Mouse (Mus musculus) mesoderm, embryonic 11.5 days (tissue): ENCODE measurements at regions not wholly inside any gene's neighbourhood (a gene's known extent, or its start where the extent isn't known, plus 50 kb on each side); places are given as distances from the start of the nearest gene placed in this dataset.

Source experiments
- DNase-seq: peaks from one replicate; pipeline ENCODE4 v3.0.0-alpha.2; 2012; ENCODE audit warnings: low read depth, low spot score

DNA sequence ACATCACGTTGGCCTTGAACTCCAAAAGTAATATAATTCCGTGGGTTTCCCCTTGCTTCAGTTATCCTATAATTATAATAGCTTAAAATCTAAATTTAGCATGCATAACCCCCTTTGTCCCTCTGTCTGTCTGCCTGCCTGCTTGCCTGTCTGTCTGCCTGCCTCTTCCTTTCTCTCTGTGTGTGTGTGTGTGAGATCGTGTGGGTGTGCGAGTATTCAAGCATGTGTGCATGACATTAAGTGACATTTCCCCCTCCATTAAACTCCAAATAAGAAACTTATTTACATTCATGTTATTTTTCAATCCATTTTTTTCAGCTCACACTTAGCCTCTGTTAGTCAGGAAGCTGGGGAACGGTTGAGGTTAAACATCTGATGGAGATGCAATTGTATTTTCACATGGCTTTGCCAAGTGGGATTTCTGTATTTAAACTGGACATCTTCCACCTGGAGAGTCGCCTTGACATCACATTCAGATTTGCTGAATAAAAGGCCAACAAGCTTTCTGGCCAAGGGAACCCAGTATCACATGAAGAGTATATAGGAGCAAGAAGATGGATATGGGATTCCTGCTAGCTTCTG lies 130.8 kb upstream of the Map3k1 start:
- no peak for DNase-seq

DNA sequence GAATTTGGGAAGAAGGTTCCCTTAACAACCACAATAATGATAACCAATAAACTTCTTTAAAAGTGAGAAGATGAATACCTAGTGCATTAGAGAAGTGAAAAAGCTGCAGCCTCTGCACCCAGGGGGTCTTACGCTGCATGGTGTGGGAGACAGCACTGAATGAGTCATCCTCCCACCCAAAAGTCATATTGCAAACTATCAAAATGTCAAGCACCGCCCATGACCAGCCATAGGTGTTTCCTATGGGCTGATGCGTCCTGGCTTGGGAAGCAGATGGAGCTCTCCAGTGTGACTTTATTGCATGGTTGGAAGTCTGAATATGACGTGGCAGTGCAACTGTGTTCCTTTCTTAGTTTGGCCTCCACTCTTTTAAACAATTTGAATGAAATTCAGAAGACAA lies 131.5 kb upstream of the Map3k1 start:
- no peak for DNase-seq

DNA sequence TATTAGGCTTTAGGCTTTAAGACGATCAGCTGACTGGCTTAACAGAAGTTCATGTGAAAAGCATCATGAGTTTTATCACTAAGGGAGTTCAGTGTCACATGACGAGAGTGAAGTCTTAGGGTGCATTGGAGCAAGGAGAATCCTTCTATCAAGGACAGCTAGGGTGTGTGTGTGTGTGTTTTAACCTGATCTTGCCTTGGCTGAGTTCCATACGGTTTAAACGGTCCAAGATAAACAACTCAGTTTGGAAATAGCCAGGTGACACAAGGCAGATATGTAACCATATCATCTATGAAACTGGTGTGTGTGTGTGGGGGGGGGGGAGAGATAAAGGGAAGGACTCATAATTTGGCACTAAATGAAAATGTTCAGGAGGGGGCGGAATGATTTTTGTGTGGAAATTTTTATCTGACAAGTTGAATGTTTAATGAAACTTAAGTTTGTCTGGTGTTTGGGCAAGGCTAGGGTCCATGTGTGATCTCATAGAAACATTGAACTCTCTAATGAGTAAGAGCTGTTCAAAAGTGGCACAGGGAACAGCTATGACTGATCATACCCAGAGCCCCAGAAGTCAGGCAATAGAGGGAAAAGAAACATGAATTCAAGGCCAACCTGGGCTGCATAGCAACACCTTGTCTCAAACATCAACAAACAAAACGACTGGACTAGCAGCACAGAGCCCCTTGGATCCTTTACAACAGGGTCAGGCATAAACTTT lies 132.2 kb upstream of the Map3k1 start:
- DNase-seq, result no peak

DNA sequence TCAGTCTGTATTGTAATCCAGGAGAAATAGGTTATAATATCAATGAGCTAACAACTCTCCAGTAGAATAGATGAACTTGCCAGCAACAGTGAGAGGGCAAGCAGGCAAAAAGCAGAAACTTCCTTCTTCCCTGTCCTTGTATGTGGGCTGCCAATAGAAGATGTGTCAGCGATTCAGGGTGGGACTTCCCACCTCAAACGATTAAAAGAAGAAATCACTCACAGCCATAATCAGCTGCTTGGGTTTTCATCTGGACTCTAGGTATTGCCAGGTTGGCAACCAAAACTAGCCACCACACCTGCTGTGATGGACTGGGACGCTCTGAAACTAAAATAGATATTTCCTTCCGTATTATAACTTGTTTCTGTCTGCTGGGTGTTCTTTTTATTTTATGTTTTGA lies 133.2 kb upstream of the Map3k1 start:
- no peak for DNase-seq

DNA sequence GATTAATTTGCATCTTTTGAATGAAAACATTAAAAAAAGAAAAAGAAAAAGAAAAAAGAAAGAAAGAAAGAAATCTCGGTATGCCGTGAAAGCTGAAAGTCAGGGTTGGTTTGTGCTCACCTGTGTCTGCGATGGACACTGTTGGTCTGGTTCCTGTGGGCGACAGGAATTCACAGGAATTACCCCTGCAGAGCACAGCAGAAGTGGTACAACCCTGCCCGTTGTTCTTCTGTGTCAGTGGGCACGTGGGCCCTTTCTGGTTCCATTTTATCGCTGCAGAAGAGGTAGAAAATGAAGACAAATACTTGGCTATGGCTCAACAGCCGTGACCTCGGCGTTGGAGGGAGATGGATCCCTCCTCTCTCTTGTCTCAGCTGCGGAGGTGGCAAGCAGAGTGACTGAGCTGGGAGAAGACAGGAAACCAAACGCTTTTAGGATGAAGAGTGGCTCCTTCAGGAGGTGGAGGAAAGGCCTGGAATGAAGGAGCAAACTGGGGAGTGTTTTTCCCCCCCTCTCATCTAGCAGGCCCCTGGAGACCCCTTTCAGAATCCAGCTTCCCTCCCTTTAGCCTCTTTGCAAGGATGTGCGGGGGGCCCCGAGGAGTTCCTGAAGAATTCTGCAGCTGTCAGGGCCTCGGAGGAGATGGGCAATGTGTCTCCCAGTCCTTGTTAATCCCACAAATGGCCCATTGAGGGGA lies 134.7 kb upstream of the Map3k1 start:
- DNase-seq, result no peak

DNA sequence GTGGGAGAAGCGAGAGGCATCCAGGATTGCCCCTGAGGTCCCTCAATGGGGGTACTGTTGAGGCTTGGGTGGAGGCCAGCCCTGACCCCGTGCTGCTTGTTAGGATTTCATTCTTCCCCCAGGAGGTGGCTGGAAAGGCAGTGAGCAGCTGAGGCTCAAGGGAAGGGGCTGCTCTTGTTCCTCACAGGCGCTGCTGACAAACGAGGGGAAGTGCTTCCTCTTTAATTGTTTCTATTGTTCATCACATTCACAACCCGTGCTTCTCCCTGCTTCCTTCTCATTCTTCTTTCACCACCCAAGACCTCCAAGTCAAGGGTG lies 135.3 kb upstream of the Map3k1 start:
- peak; percentile 31 for DNase-seq

DNA sequence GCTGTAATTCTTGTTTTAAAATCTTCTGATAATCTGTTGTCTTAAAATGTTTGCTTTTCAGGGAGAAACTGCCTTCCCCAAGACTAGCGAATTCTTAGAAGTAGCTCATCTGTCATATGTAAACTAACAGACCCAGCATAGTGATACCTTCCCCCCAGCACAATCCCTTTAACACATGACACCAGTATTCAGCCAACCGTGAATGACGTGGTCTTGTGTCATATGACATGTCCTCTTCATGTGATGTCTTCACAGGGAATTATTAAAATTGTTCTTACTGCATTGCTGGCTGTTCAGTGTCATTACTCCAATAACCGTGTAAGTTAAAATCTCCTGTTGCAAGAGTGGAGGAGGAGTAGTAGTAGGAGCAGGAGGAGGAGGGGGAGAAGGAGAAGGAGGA lies 137.5 kb upstream of the Map3k1 start:
- DNase-seq, result no peak

DNA sequence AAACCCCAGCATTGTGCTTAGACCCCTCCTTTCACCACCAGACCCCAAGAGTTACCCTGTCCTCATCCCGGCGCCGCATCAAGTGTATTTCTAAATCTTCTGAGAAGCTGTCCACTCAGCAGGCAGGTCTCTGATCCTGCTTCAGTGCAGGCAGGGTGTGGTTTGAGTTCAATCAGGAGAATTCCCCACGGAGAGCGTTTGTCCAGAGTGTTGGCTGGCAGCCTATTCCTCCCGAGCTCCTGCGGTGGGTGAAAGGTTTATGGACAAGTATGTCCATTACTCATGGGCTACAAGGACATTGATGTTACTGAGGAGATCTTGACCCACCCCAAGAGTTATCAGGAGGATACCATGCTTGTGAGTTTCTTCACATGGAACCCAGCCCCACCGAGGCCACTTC lies 138.0 kb upstream of the Map3k1 start:
- DNase-seq, result no peak

DNA sequence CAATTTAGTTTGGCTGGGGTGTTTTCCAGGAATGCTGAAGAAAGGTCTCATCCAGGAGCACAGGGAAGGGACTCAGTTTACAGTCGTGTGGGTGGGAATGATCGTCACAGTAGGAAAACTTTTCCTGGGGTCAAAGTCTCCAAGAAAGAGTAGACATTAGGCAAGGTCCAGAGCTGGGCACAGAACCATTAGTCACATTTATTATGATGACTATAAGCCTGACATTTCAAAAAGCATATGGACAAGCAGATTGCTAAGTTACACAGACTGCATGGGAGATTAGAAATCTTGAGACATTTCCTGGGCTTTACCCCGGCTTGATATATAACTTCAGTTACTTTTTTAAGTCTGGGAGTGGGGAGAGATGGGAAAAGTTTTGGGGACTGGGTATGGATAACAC lies 139.6 kb upstream of the Map3k1 start:
- no peak for DNase-seq

DNA sequence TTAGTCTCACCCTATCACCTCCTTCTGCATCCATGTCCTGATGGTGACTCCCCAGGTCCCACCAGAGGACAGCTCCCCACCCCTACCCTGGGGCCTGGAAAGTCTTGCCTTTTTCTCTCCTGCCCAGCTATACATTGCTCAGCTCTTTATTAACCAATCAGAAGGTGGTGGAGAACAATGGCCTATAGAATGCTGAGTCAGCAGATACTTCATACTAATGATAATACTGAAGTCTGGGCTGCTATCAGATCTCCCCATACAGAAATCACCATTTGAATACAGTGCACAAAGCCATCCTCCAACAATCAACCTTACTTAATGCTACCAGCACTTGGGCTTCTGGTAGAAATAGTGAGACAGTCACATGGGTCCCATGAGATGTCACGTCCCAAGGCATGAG lies 141.2 kb upstream of the Map3k1 start:
- no peak for DNase-seq

DNA sequence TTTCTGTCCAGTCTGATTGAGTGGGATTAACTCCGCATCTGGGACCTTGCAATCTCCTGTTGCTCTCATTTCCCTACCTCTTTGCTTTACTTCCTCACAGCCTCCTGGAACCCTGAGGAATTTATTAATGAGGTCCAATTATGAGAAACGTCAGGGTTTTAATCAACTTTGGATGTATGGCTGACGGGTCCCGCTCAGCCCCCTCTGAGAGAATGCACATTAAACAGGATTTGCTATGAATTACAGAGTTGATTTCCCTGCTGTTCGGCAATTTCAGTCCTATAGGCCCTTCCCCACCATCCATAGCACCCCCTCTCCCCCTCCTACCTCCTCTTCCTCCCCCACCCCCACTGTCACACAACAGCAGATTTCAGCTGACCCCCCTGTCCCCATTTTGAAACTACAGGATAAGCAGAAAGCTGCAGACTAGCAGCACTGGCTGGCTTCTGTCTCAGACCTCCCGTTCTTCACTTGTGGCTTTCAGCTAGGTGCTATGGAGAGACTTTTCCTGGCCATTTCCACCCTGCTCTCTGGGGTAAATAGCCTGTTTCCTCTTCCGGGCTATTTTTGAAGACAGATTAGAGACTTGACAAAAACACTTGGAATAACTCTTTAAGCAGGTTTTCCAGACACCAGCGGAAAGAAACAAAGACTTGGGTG lies 145.2 kb upstream of the Map3k1 start:
- no peak for DNase-seq

DNA sequence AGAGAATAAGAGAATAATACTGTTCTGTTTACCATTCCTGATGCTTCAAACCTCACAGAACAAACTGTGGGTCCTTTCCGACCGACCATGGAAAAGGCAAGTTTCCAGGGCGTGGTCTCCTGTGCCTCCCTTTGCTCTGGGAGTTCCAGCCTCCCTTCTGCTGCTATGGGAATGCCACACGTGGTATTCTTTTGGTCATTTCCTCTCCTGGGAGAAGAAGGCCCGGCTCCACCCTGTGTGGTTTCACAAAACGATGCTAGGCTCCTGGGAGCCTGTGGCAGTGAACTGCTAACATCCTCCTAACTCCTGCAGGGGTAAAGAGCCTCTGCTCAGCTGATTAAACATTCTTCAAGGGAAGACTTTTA lies 145.7 kb upstream of the Map3k1 start:
- DNase-seq, result no peak

DNA sequence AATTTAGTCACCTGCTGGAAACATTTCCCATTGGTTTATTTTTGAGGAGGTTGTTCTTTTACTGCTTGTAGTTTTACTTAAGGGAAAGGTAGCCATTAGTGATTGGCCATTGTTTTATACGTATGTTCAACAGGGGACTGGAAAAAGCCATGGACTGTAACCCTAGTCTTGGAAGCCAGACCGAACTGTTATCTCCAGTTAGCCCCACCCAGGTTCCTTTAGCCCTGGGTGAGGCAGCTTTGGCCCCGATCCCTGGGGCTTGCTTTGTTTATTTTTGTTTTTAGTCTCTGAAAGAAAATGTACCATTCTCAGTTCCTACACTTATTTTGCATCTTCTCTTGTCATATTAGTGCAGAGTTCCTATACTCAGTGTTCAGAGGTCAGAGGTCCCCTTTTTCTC lies 148.3 kb upstream of the Map3k1 start:
- DNase-seq, result no peak

DNA sequence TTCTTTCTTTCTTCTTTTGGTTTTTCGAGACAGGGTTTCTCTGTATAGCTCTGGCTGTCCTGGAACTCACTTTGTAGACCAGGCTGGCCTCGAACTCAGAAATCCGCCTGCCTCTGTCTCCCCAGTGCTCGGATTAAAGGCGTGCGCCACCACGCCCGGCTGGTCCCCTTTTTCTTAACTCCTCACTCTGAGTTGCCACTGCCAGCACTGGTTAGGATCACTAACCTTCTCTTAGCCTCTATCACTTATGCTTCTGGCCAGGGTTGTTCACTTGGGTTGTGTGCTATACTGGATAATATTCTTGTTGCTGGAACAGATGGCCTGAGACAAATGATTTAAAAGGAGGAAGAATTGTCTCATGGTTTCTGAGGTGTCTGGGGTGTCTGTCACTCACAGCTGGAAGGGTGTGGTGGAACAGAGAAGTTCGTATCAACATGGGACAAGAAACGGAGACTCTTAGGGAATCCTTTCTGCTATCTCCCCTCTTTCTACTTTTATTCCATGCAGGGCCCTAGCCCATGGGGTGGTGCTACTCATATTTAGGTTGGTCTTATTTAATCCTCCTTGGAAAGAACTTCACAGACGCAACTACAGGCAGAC lies 149.0 kb upstream of the Map3k1 start:
- DNase-seq, result no peak

DNA sequence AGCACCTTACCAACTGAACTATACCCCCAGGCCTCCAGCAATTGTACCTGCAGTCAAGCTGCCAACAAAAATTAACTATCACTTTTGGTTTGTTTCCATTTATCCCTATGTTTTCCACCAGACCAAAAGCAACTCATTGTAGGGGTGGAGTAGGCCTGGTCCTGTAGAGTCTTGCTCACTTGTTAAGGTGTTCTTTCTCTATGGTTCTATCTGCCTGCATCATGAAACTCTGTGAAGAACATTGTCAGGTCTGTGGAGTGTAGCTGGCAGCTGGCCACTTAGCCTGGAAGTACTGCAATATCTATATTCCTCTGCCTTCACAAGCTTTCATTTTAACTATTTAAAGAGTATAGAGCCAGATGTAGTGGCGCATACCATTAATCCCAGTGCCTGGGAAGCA lies 149.6 kb upstream of the Map3k1 start:
- no peak for DNase-seq

DNA sequence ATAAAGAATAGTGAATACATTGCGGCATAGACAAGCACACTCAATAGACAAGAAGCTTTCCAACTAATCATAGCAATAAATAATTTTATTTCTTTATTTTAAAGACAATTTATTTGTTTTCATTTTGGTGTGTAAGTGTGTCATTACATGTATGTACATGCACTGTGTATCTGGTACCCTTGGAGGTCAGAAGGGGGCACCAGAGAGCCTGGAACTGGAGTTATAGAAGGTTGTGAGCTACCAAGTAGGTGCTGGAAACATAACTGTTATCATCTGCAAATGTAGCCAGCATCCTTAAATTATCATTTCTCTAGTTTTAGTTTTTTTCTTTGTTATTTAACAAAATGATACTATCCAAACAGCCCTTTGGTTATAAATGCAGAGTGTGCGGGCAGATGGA lies 151.2 kb upstream of the Map3k1 start:
- DNase-seq, result no peak

DNA sequence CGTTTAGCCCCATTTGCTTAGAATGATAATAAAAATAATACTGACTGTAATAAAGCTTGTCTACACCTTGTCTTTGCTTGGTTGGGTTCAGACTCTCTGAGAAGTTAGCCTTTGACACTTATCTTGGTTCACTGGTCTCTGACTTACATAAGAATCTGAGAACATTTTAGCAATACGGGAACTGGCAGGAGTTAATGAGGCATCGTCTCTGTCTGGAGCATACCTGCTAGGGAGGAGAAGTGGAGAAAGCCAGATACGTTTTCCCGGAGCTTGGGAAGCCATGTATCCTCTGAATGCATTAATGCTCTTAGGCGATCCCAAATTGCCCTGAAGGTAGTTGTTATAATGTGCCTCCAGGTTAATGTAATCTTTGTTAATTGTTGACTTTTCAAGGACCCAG lies 152.6 kb upstream of the Map3k1 start:
- DNase-seq, result no peak

DNA sequence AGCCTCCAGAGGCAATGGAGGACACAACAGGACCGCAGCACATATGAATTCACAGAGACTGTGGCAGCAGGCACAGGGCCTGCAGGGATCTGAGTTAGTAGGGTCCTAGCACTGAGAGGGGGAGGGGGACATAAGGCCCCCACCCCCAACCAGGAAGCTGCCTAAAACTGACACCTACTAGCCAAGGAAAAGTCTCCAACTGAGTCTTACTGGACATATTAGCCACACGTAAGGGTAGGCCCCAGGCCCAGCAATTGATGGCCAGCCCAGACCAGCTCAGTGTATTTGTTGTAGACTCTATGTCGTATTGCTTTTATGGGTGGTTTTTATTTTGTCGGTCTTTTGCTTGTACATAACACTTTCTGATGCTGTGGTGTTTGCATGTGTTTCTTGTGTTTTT lies 153.4 kb upstream of the Map3k1 start:
- DNase-seq, result no peak

DNA sequence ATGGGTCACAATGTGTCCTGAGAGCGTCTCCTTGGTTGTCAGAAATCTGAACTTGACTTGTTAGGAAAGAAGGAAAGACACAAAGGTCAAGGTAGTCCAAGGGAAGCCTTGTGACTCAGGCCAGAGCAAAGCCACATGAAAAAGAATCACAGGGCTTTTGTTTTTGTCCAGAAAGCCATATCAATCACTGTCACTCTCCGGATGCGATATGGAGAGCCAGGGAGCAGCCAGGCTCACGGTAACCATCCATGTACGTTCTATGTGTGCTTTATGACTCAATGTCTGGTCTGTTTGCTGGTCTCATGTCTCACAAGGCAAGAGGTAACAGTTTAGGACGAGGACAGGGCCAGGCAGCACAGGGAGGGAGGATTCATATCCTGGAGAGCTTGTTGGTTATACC lies 157.3 kb upstream of the Map3k1 start:
- DNase-seq, result no peak

DNA sequence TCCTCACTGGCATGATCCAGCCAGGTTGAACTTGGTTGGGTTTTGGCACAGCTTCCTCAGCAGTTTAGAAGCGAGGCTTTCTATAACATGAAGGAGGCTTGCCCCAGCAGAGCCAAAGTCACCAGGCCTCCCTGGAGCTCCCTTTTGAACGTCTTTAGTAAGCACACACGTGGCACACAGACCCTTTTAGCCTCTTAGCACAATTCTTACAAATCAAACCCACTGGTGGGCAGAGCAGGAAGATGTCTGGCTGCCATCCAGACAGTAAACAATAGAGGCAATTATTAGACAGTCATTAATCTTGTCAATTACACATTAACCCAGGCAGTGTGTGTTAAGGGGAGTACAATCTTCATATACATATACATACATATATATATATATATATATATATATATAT lies 157.8 kb upstream of the Map3k1 start:
- DNase-seq, result no peak

DNA sequence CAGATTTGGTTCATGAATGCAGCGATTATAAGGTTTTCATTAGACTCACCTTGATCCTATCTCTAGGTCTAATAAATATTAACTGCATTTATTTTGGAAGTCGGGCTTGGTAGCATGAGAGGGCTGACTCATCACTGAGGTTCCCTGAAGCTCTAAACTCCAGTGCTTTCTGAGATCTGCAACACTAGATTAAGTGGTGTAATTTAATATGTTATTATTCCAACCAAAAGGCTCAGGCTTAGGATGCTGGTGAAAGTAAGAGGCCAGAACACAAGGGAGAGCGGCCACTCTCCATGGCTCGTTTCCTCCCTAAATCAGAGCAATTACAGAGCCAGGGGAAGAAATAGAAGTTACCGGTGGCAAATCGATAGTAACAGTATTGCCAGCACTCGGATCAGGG lies 159.4 kb upstream of the Map3k1 start:
- DNase-seq, result no peak

DNA sequence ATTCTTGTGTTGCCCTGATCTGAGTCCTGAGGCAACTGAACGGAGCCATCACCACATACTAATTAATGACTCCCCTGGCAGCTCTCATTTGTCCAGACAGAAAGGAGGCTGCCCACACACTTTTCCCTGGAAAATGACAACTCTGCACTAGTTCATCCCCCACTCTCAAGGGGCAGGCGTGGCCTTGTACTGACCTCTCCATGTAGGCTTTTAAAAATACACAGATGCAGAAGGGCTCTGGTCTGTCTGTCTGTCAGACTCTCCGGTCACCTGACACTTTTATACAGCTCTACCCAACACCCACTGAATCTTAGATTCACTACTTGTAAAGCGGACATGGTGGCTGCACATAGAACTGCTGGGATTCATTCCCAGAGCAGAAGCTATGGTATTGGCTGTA lies 165.5 kb upstream of the Map3k1 start:
- DNase-seq, result peak; percentile 43

DNA sequence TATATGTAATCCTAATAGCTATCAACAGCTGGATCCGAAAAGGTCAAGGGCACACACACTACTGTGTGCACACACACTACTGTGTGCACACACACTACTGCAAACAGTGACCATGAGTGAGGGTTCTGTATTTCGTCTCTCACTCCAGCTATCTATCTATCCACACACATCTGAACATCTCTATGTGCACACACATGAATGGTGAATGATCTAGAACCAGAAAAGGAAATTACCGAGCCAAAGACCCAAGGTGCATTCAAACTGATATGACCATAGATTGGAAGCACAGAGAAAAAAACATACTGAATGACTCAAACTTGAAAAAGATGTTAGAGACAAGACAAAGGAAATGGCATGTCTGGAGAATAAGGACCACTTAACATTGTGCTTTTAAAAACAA lies 166.8 kb upstream of the Map3k1 start:
- DNase-seq, result no peak
